Mouse (Mus musculus): ENCODE data around the gene Habp2. TPM values are rescaled to one million over a fixed set of nuclear protein-coding genes. Genes with fewer than 3 reads are reported as not detected.

Gene Habp2
- total RNA-seq, 2 experiments from 2014 or later: not detected

DNA sequence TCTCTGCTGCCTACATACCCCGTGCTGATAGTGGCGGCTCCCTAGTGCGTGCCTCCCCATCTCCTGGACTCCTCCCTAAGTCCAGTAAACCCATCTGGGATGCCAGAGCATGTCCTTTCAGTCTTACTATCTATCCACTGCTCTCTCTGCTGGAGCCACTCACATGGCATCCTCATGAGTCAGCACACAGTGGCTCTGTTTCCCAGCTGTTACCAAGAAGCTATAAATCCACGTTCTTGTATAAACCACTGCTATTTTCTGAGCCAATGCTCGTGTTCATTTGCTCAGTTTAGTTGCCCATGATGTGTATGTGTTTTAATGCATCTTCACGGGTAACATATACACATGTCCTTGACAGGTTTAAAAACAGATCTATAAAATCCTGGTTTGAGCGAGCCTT is 80.8 kb downstream of the Habp2 start:
- TF ChIP-seq CTCF (IDR thresholded peaks at IDR 0.05): no peak
- Histone ChIP-seq H3K27ac (no peak overlapping the region), H3K4me3 (no peak overlapping the region)
- no peak for DNase-seq (ENCODE audit: extremely low spot score in 1 of 2, low spot score in 2 of 2)
- intact Hi-C loops (cut with DNase I): no loop called here

DNA sequence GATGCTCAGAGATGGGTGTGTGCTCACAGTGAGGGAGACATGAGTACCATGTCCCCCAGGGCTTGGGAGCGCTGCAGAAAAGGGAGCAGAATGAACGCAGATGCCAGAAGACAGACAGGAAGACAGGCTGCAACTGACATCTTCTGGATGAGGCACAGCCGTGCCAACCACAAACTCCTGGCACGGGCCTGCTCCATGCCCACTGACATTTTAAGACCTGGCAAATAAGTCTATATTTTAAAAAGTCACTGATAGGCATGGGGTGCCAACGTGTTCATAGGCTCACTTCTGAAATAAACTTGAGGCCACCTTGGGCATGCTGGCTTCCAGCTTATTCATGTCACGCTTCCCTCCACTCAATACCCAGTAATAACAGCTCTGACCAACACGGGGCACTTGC is 82.0 kb downstream of the Habp2 start:
- intact Hi-C loops (cut with DNase I): no loop called here
- no peak for TF ChIP-seq CTCF (IDR thresholded peaks at IDR 0.05)
- H3K27ac ChIP-seq: no peak overlapping the region
- no peak for DNase-seq (ENCODE audit: extremely low spot score in 1 of 2, low spot score in 2 of 2)
- H3K4me3 ChIP-seq: no peak overlapping the region

Other genes starting within 250 kb of the Habp2 start
- gene Nrap, start 102.9 kb downstream of the Habp2 start, total RNA-seq (2021): under 1 TPM; 0.63 to 0.87 TPM
- 1 to 10 TPM; 3.9 to 4.1 TPM for gene Casp7, start 110.0 kb downstream of the Habp2 start, total RNA-seq (2021)
- under 1 TPM; 0.72 to 0.89 TPM for gene Plekhs1, start 174.5 kb downstream of the Habp2 start, total RNA-seq (2021)

Measured in left cerebral cortex, adult 2 months (tissue).